Mouse (Mus musculus) mature B cell (primary cell): ENCODE results near the gene Dlk1.
"Not testable (repeated sequence)": the region's sequence is repeated elsewhere in the genome, so short reads cannot be mapped to it uniquely, and the experiment has no call there.

Source experiments
- in situ Hi-C: fragments of 300-500 bp; cut with MboI; formaldehyde crosslinking; loops from 2 replicates; pipeline ENCODE4 v1.14.3; 2019

Dlk1 gene

DNA sequence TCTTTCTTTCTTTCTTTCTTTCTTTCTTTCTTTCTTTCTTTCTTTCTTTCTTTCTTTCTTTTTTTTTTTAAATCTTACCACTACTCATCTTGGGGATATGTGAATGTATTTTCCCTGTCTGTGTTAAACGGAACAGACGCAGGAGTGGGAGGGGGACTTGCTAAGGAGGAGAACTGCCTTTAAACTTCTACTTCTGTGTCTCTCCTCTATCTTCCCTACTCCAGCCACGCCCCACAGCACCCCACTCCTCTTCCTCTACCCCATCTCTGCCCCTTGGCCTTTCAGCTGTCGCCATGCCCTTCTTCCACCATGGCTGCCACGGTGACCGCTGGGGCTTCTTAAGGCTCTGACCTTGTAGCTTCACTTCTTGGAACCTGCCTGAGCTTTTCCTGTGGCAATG, 14.2 kb upstream of the Dlk1 start:
- in situ Hi-C loops, result loop anchor here (25.0 kb wide), 1 partner anchor 949 kb away; no protein-coding TSS in a partner anchor

DNA sequence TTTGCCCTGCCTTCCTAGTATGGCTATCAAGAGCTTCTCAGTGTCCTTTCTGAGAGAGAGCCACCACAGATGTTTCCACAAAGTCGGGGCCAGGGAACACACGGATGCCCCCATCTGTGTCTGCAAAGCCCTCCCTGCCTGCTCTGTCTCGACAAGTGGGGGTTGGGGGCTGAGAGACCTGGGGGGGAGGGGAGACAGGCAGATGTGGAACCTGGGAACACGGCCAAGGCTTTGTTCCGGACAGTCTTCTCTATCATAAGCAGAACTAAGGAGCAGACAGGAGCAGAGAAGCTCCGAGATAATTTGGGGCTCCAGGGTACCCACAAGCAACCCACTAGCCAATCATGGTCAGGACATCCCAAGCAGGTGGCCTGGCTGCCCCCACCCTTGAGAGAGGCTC, 12.6 kb upstream of the Dlk1 start:
- in situ Hi-C loops, result loop anchor here (25.0 kb wide), 1 partner anchor 947 kb away; no protein-coding TSS in a partner anchor

DNA sequence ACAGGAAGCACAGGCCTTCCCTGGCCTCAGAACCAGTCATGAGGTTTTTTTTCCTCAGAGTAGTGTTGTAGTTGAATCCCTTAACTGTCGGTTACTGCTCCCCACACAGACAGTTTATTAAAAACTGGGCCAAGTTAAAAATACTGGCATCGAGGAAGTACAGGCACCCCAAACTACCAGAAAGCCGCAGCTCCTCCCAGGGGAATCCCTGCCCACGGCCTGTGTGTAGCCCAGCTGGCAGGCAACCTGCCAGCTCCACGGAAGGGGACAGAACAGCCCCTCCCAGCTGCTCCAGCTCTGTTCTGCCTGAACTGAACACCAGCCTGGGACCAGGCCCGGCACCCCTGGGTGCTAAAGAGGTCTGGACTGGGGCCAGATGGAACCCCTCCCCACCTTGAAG, 11.3 kb upstream of the Dlk1 start:
- in situ Hi-C loops, result loop anchor here (25.0 kb wide), 1 partner anchor 946 kb away; no protein-coding TSS in a partner anchor

DNA sequence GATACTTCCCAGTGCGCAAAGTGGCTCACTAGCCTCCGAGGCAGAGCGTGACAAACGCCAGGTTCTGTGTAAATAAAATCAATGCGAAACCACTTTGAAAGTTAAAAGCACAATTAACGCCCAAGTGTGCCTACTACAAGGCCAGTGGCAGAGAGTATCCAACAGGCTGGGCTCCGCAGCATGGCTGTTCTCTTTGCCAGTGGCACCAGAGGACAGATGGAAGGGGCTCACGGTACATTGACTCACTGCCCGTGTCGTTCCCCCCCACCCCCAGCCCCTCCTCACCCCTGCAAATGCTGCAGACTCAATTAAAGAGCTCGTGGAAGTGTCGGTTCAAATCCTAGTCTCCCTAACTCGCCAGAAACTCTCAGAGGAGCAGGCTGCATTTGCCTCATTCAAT, 10.5 kb upstream of the Dlk1 start:
- in situ Hi-C loops, result loop anchor here (25.0 kb wide), 1 partner anchor 945 kb away; no protein-coding TSS in a partner anchor

DNA sequence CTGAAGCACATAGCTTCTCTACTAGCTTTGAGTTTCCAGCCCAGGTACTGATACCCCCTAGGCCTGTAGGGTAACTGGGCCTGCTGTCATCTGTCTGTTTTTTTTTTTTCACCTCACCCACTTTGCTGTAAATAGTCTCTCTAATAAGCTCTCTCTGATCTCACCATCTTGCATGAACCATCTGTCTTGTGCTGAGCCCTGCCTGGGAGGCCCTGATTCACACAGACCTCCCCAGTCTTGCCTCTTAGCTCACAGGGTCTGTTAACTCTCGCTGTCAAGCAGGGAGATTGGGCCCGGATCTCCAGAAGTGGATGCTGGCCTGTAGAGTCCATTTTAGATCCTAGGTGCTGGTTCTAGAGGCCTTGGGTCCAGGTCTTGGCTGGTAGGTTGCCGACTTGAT, 9.3 kb upstream of the Dlk1 start:
- in situ Hi-C loops, result loop anchor here (25.0 kb wide), 1 partner anchor 944 kb away; no protein-coding TSS in a partner anchor

DNA sequence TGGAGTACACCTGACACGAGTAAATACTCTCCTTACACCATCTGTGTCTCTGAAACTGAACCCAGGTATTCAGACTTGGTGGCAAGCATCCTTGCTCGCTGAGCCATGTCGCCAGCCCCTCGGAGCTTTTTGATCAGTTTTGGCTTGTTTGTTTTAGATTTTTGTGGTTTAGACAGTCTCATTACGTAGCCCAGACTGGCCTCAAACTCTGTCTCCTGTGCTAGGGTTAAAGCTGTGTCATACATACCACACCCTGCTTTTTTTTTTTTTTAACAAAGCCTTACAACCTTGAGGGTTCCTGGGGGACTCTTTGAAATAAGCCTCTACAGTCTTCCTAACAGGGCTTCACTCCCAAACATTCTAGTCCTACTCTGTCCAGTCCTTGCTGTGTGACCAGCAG, 7.6 kb upstream of the Dlk1 start:
- in situ Hi-C loops, result loop anchor here (25.0 kb wide), 1 partner anchor 942 kb away; no protein-coding TSS in a partner anchor

DNA sequence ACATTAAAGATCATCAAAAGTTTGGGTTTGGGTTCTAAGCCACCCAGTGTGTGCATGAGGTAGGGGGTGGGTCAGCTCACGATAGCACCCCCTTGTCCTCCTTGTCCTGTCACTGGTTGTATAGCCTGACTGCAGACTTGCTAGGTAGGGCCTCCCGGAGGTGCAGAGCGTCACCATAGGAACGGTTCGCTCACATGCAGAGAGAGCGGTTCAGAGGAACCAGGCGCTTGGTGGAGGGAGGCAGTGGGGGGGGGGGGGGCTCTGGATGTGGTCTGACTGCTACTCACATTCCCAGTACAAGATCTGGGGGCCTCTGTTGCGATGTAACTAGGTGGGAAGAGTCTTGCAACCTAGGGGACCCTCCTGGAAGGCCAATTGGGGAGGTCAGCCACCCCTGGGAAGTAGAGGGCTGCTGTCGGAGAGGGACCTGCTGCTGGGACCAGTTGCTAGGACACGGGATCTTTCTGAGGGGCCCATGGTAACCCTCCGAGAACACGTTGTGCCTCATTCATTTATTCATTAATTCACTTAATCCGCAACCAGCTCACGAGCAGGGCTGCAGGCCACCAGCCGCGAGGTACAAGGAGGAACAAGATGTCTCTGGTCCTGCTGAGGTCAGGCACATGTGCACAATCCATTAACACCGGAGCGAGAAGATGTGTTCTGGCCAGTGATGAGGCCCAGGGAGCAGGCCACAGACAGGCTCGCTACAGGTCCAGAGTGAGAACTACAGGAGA, 7.0 kb upstream of the Dlk1 start:
- in situ Hi-C loops, result loop anchor here (25.0 kb wide), 1 partner anchor 942 kb away; no protein-coding TSS in a partner anchor

DNA sequence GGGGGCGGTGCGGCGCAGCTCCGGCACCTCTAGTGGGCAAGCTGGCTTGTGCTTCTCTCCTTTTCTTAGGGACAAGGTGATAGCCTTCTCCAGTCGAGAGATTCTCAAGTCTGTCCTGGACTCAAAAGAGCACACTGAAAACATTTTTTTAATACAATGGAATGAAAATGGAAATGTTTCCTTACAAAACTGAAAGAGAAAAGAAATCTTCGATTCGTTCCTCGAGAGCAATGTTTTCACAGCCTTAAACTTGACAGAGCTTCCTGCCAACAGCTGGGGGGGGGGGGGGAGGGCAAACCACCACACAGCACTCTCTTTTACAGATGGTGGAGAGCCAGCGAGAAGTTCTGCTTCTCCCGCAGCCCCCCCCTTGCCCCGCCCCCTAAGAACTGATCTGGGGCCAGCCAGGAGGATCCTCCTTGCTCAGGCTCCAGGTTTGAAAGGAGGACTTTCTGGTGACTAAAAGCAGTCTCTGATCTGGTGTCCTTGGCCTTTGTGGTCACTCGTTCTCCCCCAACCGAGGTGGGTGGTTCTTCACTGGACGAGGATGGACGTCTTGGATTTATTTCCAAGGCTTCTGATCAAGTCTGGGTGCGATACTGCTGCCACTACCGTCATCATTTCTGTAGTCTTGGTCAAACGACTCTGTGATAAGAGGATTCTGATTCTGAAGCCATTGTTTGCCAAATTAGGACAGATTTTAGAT, 6.2 kb upstream of the Dlk1 start:
- in situ Hi-C loops, result loop anchor here (25.0 kb wide), 1 partner anchor 941 kb away; no protein-coding TSS in a partner anchor

DNA sequence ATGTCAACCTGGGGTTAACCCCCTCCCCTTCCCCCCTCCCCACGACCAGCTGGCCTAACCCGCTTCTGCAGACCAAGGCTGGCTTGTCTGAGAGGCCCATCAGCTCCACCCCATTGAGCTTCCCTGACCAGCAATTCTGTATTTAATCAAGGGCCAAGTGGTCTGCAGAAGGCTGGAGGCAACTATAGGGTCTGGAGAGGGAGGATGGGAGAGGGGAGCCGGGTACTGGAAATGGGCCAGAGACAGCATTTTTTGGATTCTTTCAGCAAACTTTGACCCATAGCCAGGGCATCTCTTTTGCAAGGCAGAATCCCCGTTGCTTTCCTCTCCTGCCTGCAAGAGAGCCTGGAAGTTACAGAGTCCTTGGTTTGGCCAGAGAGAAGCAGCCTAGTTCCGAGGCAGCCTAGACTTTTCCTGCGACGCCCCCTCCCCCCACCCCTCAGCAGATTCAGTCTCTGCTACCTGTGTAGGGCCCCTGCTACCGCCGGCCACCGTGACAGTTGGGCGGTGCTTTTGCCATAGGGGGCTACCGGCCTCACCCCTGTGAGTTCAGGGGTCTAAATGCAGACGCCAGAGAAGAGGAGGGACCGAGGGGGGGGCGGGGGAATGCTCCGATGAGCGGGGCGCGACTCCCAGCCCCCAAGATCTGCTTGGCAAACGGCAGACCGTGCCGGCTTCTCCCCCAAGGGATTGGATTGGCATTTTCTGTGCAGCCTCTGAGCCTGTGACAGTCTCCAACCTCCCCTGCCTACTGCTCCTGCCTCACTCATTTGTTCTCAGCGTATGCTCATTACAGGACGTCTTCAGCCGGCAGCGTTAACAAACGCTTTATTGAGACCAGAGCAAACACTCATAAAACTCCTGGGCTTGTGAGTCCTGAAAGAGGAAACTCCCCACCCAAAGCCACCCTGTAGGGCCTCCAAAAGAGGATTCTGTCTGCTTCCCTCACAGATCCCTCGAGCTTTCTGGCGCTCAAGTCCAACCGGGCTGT, 2.9 kb upstream of the Dlk1 start:
- in situ Hi-C loops, result loop anchor here (25.0 kb wide), 1 partner anchor 938 kb away; no protein-coding TSS in a partner anchor

DNA sequence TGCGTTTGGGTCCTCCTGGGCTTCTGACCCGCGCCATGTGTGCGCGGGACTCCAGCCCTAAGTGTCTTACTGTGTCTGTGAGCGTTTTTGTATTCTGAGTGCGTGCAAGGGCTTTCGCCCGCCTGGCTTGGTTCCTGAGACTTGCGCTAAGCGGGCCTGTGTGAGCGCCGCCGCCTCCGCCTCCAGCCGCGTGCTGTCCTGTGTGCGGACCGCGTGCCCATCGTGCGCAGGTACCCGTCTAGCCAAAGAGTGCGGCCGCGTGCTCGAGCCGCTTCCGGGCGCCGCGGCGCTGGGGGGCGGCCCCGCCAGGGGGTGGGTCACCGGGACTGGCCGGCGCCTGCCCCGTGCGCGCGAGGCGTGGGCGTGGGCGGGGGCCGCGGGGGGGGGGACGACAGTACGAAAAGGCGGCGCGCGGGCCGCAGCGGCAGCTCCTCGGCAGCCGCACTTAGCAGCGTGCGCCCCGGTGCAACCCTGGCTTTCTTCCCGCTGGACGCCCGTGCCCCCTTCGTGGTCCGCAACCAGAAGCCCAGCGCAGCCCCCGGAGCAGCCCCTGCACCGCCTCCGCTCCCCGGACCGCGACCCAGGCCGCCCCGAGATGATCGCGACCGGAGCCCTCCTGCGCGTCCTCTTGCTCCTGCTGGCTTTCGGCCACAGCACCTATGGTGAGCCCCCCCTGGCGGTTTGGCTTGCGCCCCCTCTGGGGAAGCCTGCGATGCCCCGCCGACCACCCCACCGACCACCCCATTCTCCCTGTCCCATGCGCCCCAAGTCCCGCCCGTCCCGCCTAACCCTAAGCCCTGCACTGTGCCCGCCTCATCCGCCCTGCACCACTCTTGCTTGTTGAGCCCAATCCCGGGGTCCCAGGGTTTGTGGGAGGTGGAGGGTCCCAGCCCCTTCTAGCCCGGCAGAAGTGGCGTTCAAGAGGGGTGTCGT, 708 bp downstream of the Dlk1 start:
- in situ Hi-C loops, result no loop called here

DNA sequence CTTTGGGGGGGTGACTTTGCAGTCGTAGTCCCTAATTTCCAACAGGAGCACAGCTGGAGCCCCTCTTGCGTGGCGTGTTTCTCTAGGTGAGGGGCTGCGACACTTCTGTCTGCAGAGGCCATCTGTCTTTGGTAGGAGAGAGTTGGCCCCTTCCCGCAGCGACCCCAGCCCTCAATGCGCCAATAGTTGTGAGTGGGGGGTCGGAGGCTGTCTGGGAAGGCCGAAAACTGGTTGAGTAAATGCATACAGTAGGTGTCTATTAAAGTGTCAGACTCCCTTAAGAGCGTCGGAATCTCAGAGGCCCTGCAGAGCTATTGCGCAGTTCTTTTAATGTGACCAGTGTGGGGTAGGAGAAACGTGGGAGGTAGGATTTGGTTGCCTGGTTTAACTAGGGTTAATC, 1.5 kb downstream of the Dlk1 start:
- in situ Hi-C loops, result no loop called here

DNA sequence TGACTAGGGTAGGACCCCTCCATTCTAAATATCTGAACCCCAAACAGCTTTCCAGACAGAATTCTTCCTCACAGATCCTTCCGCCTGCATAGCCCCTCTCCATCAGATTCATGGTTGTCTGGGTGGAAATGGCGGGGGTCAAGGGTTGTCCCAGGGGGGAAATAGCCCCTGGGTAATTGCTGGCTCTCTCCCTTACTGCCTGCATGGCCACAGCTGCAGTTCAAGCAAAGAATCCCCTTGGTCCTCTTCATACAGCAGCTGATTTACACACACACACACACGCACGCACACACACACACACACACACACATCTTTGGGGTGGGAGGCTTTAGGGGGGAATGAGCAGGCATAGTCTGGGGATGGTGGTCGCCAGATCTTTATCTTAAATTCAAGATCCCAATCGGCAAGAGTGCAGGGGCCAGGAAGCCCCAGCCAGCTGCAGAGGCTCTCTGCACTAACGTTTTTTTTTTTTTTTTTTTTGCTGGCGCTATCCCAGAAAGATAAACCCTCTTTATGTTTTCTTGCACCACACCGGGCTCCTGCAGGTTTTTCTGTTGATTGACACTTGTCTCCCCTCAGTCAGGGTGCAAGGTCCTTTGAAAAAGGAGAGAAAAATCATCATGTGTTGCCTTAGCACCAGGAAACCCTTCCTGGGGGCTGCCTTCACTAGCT, 4.0 kb downstream of the Dlk1 start:
- in situ Hi-C loops, result no loop called here

DNA sequence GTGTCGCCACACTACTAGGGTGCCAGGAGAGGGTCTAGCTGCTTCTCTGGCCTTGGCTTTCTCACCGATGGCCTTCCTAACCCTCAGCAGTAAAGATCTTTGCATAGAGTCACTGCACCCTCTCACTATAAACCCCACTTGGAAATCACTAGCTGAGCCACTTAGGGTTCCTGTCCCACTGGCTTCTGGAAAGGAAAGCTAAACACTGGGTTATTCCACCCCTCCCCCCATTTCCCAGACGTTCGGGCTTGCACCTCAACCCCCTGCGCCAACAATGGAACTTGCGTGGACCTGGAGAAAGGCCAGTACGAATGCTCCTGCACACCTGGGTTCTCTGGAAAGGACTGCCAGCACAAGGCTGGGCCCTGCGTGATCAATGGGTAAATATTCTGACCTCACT, 5.2 kb downstream of the Dlk1 start:
- in situ Hi-C loops, result no loop called here

DNA sequence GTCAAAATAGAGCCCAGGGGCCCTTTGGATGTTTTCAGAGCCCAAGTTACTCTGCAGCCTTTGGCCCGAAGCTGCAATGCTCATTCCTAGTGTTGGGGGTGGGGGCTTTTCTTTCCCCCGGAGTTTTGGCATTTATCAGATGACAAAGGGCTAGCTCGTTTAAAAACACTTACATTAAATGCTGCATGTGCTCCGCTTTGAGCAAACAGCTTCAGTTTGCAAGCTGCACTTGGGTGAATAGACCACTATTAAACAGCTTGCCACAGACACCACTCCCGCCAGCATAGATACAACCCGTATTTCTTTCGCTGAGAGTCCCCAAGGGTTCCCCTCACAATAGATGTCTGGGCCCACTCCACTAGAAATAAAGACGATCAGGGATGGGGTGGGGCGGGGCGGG, 6.3 kb downstream of the Dlk1 start:
- in situ Hi-C loops, result no loop called here

DNA sequence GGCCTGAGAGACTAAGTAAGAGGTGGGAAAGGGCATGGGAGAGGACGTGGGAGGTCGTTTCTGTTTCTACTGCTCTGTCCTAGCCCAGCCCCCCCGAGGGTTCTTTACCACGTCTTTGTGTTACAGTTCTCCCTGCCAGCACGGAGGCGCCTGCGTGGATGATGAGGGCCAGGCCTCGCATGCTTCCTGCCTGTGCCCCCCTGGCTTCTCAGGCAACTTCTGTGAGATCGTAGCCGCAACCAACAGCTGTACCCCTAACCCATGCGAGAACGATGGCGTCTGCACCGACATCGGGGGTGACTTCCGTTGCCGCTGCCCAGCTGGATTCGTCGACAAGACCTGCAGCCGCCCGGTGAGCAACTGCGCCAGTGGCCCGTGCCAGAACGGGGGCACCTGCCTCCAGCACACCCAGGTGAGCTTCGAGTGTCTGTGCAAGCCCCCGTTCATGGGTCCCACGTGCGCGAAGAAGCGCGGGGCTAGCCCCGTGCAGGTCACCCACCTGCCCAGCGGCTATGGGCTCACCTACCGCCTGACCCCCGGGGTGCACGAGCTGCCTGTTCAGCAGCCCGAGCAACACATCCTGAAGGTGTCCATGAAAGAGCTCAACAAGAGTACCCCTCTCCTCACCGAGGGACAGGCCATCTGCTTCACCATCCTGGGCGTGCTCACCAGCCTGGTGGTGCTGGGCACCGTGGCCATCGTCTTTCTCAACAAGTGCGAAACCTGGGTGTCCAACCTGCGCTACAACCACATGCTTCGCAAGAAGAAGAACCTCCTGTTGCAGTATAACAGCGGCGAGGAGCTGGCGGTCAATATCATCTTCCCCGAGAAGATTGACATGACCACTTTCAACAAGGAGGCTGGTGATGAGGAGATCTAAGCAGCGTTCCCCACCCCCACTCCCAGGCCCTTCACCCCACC, 7.1 kb downstream of the Dlk1 start:
- in situ Hi-C loops, result no loop called here

DNA sequence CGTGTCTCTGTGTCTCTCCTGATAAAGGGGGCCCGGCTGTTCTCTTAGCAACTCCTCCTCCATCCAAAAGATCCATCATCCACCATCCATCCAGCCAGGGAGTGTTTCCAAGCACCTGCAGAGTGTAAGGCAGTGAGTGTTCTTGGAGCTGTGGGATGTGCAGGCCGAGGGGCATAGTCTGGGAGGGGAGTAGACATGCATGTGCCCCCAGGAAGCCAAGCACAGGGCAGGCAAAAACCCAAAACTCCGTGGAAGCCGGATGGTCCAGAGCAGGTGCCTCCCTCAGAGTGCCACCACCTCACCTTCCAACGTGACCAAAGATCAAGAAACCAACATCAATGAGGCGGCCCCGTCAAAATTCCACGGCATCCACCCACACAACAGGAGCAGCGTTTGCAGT, 10.0 kb downstream of the Dlk1 start:
- in situ Hi-C loops, result no loop called here

DNA sequence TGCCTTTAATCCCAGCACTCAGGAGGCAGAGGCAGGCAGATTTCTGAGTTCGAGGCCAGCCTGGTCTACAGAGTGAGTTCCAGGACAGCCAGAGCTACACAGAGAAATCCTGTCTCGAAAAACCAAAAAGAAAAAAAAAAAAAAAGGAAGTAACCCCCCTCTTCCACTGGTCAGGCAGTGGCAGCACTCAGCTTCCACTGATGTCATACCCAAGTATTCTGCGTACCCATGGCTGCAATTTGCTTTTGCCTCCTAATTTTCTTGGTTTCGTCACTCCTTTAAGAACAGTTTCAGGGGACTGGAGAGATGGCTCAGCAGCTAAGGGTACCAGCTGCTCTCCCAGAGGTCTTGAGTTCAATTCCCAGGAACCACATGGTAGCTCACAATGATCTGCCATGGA, 14.8 kb downstream of the Dlk1 start:
- in situ Hi-C loops, result not testable (repeated sequence)

DNA sequence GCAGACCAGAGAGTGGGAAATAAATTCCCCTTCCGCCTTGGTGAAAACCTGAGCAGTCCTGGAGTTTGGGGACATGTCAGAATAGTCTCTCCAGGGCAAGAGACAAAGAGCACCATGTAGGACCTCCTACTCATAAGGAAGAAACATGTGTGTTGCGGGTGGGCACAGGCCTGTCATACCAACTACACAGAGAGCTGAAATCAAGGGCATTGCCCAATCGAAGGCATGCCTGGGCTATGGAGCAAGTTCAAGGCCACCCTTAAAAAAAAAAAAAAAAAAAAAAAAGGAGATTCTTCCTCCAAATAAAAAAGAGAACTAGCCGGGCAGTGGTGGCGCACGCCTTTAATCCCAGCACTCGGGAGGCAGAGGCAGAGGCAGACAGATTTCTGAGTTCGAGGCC, 17.2 kb downstream of the Dlk1 start:
- in situ Hi-C loops, result no loop called here

DNA sequence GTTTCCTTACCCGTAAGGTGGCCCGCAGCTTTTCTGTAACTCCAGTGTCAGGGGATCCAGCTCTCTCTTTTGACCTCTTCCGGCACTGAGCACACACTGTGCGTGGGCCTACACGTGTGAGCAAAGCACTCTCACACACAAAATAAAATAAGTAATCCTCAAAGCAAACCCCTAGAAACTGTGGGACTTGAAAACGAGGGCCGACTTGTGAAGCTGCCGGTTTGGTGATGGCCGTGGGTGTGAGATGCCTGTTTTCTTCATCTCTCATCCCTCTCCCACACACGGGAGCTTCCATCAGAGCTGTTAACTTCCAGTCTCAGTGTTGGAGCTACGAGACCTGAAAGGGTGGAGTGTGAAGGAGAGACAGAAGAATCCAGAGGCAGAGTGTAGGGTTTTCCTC, 20.0 kb downstream of the Dlk1 start:
- in situ Hi-C loops, result no loop called here
